Mouse (Mus musculus) midbrain, embryonic 14.5 days (tissue): ENCODE measurements around the gene Fbln2. TPM values are rescaled to one million over a fixed set of nuclear protein-coding genes. Genes with fewer than 3 reads are reported as not detected.

Experiments
- ATAC-seq: fragments of 200-750 bp; cut with Nextera tagmentation; 2 replicates; pipeline ENCODE4 v1.8.0; 2017; ENCODE audit warnings: moderate number of reproducible peaks, moderate library complexity; ENCODE audit not compliant: low FRiP score, low TSS enrichment
- DNase-seq: peaks from one replicate; pipeline ENCODE4 v3.0.0-alpha.2; 2015
- H3K27ac ChIP-seq: fragments of 300-500 bp; sonication (generic); replicated peaks from 2 replicates; pipeline ENCODE4 v1.5.1; 2014; ENCODE audit warnings: mild to moderate bottlenecking, low read depth, low read length, moderate library complexity
- H3K27me3 ChIP-seq: fragments of 300-500 bp; sonication (generic); 2 replicates; pipeline ENCODE4 v1.6.1; 2014; ENCODE audit warnings: low read length, control low read depth, mixed read lengths; ENCODE audit not compliant: control insufficient read depth, insufficient read depth
- H3K36me3 ChIP-seq: fragments of 300-500 bp; sonication (generic); 2 replicates; pipeline ENCODE4 v1.6.1; 2014; ENCODE audit warnings: low read length, control low read depth; ENCODE audit not compliant: control insufficient read depth, insufficient read depth
- H3K4me1 ChIP-seq: fragments of 300-500 bp; sonication (generic); 2 replicates; pipeline ENCODE4 v1.6.1; 2014; ENCODE audit warnings: mild to moderate bottlenecking, antibody characterized with exemption, low read length, control low read depth; ENCODE audit not compliant: control insufficient read depth, insufficient read depth
- H3K4me2 ChIP-seq: fragments of 300-500 bp; sonication (generic); 2 replicates; pipeline ENCODE4 v1.6.1; 2014; ENCODE audit warnings: mild to moderate bottlenecking, low read length, moderate library complexity
- H3K4me3 ChIP-seq: fragments of 300-500 bp; sonication (generic); replicated peaks from 2 replicates; pipeline ENCODE4 v1.5.1; 2014; ENCODE audit warnings: low read depth, low read length
- H3K9ac ChIP-seq: fragments of 300-500 bp; sonication (generic); replicated peaks from 2 replicates; pipeline ENCODE4 v1.6.1; 2014; ENCODE audit warnings: mild to moderate bottlenecking, low read length, moderate library complexity
- H3K9me3 ChIP-seq: fragments of 300-500 bp; sonication (generic); 2 replicates; pipeline ENCODE4 v1.6.1; 2016; ENCODE audit warnings: low read length, control low read depth, mixed read lengths; ENCODE audit not compliant: control insufficient read depth
- WGBS: fragments of 180-500 bp; shearing (Covaris S2); extraction: QIAGEN DNeasy Blood & Tissue Kit; methylation state at CpG from one replicate; pipeline ENCODE4 v1.1.7; 2014; 5-methylcytosine and 5-hydroxymethylcytosine counted together
- polyA plus RNA-seq: library from polyadenylated mRNA; unstranded; fragments of >200 nt; fragmentation: Nextera tagmentation; extraction: Ambion mirVana; gene quantifications from 2 replicates; pipeline ENCODE4 v1.2.1, GENCODE M21; 2014

Gene Fbln2
- polyA plus RNA-seq, 1 experiment from 2014 or later = 12.0 TPM

GRCm38 (mm10) chr6:91173221-91173880 is 38.9 kb upstream of the Fbln2 start:
- H3K4me2 ChIP-seq = no peak overlapping the region
- ATAC-seq = peak; percentile 57; the same call in 1 of the 2 replicates
- WGBS = 51% methylated on average over 7 of the region's 7 CpGs
- no peak overlapping the region for H3K9ac ChIP-seq
- H3K27me3 ChIP-seq = no peaks in the 10 kb centered on the region
- H3K4me1 ChIP-seq = no peaks in the 10 kb centered on the region
- no peaks in the 10 kb centered on the region for H3K9me3 ChIP-seq
- no peak overlapping the region for H3K4me3 ChIP-seq
- peak; percentile 72 for DNase-seq
- H3K27ac ChIP-seq = no peak overlapping the region
- H3K36me3 ChIP-seq = peaks cover 46% of the 10 kb centered on the region

- Histone ChIP-seq H3K4me3 (no peak overlapping the region), H3K27me3 (no peaks in the 10 kb centered on the region), H3K4me1 (no peaks in the 10 kb centered on the region), H3K27ac (no peak overlapping the region), H3K36me3 (peaks cover 39% of the 10 kb centered on the region), H3K4me2 (no peak overlapping the region), H3K9me3 (no peaks in the 10 kb centered on the region), H3K9ac (no peak overlapping the region)
- WGBS = 83% methylated on average over 3 of the region's 3 CpGs
- ATAC-seq (no peak), DNase-seq (no peak)
These were observed 38.0 kb upstream of the Fbln2 start for GRCm38 (mm10) chr6:91174211-91174610.

GRCm38 (mm10) chr6:91180767-91181171 is 31.5 kb upstream of the Fbln2 start:
- no peak for DNase-seq

GRCm38 (mm10) chr6:91181320-91181719 is 30.9 kb upstream of the Fbln2 start:
- no peaks in the 10 kb centered on the region for H3K4me1 ChIP-seq
- H3K27ac ChIP-seq = no peak overlapping the region
- ATAC-seq = no peak
- 84% methylated on average over 2 of the region's 2 CpGs for WGBS
- H3K27me3 ChIP-seq = no peaks in the 10 kb centered on the region
- no peaks in the 10 kb centered on the region for H3K9me3 ChIP-seq
- H3K4me3 ChIP-seq = no peak overlapping the region
- no peaks in the 10 kb centered on the region for H3K36me3 ChIP-seq
- DNase-seq = no peak
- no peak overlapping the region for H3K9ac ChIP-seq
- no peak overlapping the region for H3K4me2 ChIP-seq

More at GRCm38 (mm10) chr6:91180767-91181171, 31.5 kb upstream of the Fbln2 start:
- H3K36me3 ChIP-seq = no peaks in the 10 kb centered on the region
- H3K4me3 ChIP-seq = no peak overlapping the region
- H3K9me3 ChIP-seq = no peaks in the 10 kb centered on the region
- WGBS = 63% methylated on average over 9 of the region's 9 CpGs
- no peaks in the 10 kb centered on the region for H3K4me1 ChIP-seq
- no peak overlapping the region for H3K4me2 ChIP-seq
- ATAC-seq = no peak
- no peak overlapping the region for H3K27ac ChIP-seq
- no peaks in the 10 kb centered on the region for H3K27me3 ChIP-seq
- no peak overlapping the region for H3K9ac ChIP-seq

GRCm38 (mm10) chr6:91182075-91182490 is 30.2 kb upstream of the Fbln2 start:
- Histone ChIP-seq H3K36me3 (no peaks in the 10 kb centered on the region), H3K4me3 (no peak overlapping the region), H3K27ac (no peak overlapping the region), H3K4me1 (no peaks in the 10 kb centered on the region), H3K27me3 (no peaks in the 10 kb centered on the region), H3K4me2 (no peak overlapping the region), H3K9me3 (no peaks in the 10 kb centered on the region), H3K9ac (no peak overlapping the region)
- 85% methylated on average over 4 of the region's 4 CpGs for WGBS
- no peak for ATAC-seq
- DNase-seq = no peak

- no peak overlapping the region for H3K4me3 ChIP-seq
- H3K4me2 ChIP-seq = no peak overlapping the region
- H3K27me3 ChIP-seq = no peaks in the 10 kb centered on the region
- no peaks in the 10 kb centered on the region for H3K9me3 ChIP-seq
- ATAC-seq (no peak), DNase-seq (no peak)
- H3K4me1 ChIP-seq = no peaks in the 10 kb centered on the region
- H3K36me3 ChIP-seq = no peaks in the 10 kb centered on the region
- no peak overlapping the region for H3K27ac ChIP-seq
- no peak overlapping the region for H3K9ac ChIP-seq
- 38% methylated on average over 1 of the region's 1 CpGs for WGBS
These were observed 29.2 kb upstream of the Fbln2 start for GRCm38 (mm10) chr6:91183041-91183440.

- no peak overlapping the region for H3K27ac ChIP-seq
These were observed 28.3 kb upstream of the Fbln2 start for GRCm38 (mm10) chr6:91183980-91184379.

GRCm38 (mm10) chr6:91184776-91185175 is 27.5 kb upstream of the Fbln2 start:
- no peaks in the 10 kb centered on the region for H3K9me3 ChIP-seq
- H3K4me1 ChIP-seq = no peaks in the 10 kb centered on the region
- no peaks in the 10 kb centered on the region for H3K36me3 ChIP-seq
- ATAC-seq = no peak
- no peak overlapping the region for H3K27ac ChIP-seq
- H3K9ac ChIP-seq = no peak overlapping the region
- H3K27me3 ChIP-seq = no peaks in the 10 kb centered on the region
- DNase-seq = no peak
- WGBS = 61% methylated on average over 3 of the region's 3 CpGs
- no peak overlapping the region for H3K4me2 ChIP-seq
- no peak overlapping the region for H3K4me3 ChIP-seq

More at GRCm38 (mm10) chr6:91183980-91184379, 28.3 kb upstream of the Fbln2 start:
- H3K36me3 ChIP-seq = no peaks in the 10 kb centered on the region
- DNase-seq = no peak
- no peaks in the 10 kb centered on the region for H3K27me3 ChIP-seq
- no peaks in the 10 kb centered on the region for H3K9me3 ChIP-seq
- no peak overlapping the region for H3K4me3 ChIP-seq
- WGBS = 67% methylated on average over 2 of the region's 2 CpGs
- ATAC-seq = no peak
- no peak overlapping the region for H3K9ac ChIP-seq
- no peaks in the 10 kb centered on the region for H3K4me1 ChIP-seq
- H3K4me2 ChIP-seq = no peak overlapping the region

- no peak for DNase-seq
- Histone ChIP-seq H3K9me3 (no peaks in the 10 kb centered on the region), H3K36me3 (no peaks in the 10 kb centered on the region), H3K4me1 (no peaks in the 10 kb centered on the region), H3K27me3 (no peaks in the 10 kb centered on the region), H3K27ac (no peak overlapping the region), H3K4me3 (no peak overlapping the region), H3K4me2 (no peak overlapping the region), H3K9ac (no peak overlapping the region)
- WGBS = 83% methylated on average over 5 of the region's 5 CpGs
- ATAC-seq = no peak
These were observed 26.8 kb upstream of the Fbln2 start for GRCm38 (mm10) chr6:91185502-91185901.
